Mouse (Mus musculus) forebrain, embryonic 15.5 days (tissue): ENCODE data around the gene Lmx1a. TPM values are rescaled to one million over a fixed set of nuclear protein-coding genes. Genes with fewer than 3 reads are reported as not detected.

ENCODE experiments used
- ATAC-seq: fragments of 200-750 bp; cut with Nextera tagmentation; replicated peaks from 2 replicates; pipeline ENCODE4 v1.8.0; 2017; ENCODE audit warnings: mild to moderate bottlenecking, moderate TSS enrichment, moderate library complexity
- H3K27ac ChIP-seq: fragments of 300-500 bp; sonication (generic); replicated peaks from 2 replicates; pipeline ENCODE4 v1.5.1; 2015; ENCODE audit warnings: mild to moderate bottlenecking, inconsistent platforms
- H3K27me3 ChIP-seq: fragments of 300-500 bp; sonication (generic); 2 replicates; pipeline ENCODE4 v1.6.1; 2015; ENCODE audit warnings: inconsistent platforms
- H3K36me3 ChIP-seq: fragments of 300-500 bp; sonication (generic); 2 replicates; pipeline ENCODE4 v1.6.1; 2015; ENCODE audit warnings: mild to moderate bottlenecking, inconsistent platforms
- H3K4me1 ChIP-seq: fragments of 300-500 bp; sonication (generic); 2 replicates; pipeline ENCODE4 v1.6.1; 2015; ENCODE audit warnings: inconsistent platforms
- H3K4me2 ChIP-seq: fragments of 300-500 bp; sonication (generic); replicated peaks from 2 replicates; pipeline ENCODE4 v1.6.1; 2015; ENCODE audit warnings: mild to moderate bottlenecking, inconsistent platforms
- H3K4me3 ChIP-seq: fragments of 300-500 bp; sonication (generic); 2 replicates; pipeline ENCODE4 v1.5.1; 2015; ENCODE audit warnings: mild to moderate bottlenecking, inconsistent platforms
- H3K9ac ChIP-seq: fragments of 300-500 bp; sonication (generic); replicated peaks from 2 replicates; pipeline ENCODE4 v1.6.1; 2015; ENCODE audit warnings: mild to moderate bottlenecking, inconsistent platforms
- H3K9me3 ChIP-seq: fragments of 300-500 bp; sonication (generic); 2 replicates; pipeline ENCODE4 v1.6.1; 2016; ENCODE audit warnings: inconsistent platforms
- WGBS: fragments of 180-500 bp; shearing (Covaris S2); methylation state at CpG from one replicate; pipeline ENCODE4 v1.1.7; 2015; ENCODE audit warnings: mixed read lengths; 5-methylcytosine and 5-hydroxymethylcytosine counted together
- polyA plus RNA-seq: library from polyadenylated mRNA; unstranded; fragments of >200 nt; fragmentation: Nextera tagmentation; extraction: Ambion mirVana; gene quantifications from 2 replicates; pipeline ENCODE4 v1.2.1, GENCODE M21; 2015

Lmx1a gene
- polyA plus RNA-seq, 1 experiment from 2014 or later = 3.7 TPM

- no peak overlapping the region for H3K9ac ChIP-seq
Observed at GRCm38 (mm10) chr1:167699706-167700105, 10.7 kb downstream of the Lmx1a start.

GRCm38 (mm10) chr1:167700221-167700620 lies 11.2 kb downstream of the Lmx1a start:
- H3K36me3 ChIP-seq = no peaks in the 10 kb centered on the region
- no peak for ATAC-seq
- H3K9me3 ChIP-seq = no peaks in the 10 kb centered on the region
- no peak overlapping the region for H3K9ac ChIP-seq
- peaks cover 49% of the 10 kb centered on the region for H3K27me3 ChIP-seq
- no peaks in the 10 kb centered on the region for H3K4me1 ChIP-seq
- WGBS = 3% methylated on average over 7 of the region's 7 CpGs
- H3K4me3 ChIP-seq = no peak overlapping the region
- H3K27ac ChIP-seq = no peak overlapping the region
- H3K4me2 ChIP-seq = no peak overlapping the region

More at GRCm38 (mm10) chr1:167699706-167700105, 10.7 kb downstream of the Lmx1a start:
- Histone ChIP-seq H3K4me3 (no peak overlapping the region), H3K27ac (no peak overlapping the region), H3K36me3 (no peaks in the 10 kb centered on the region), H3K27me3 (peaks cover 54% of the 10 kb centered on the region), H3K4me1 (no peaks in the 10 kb centered on the region), H3K4me2 (no peak overlapping the region), H3K9me3 (no peaks in the 10 kb centered on the region)
- no peak for ATAC-seq
- WGBS = 18% methylated on average over 6 of the region's 6 CpGs

- no peak for ATAC-seq
- H3K4me3 ChIP-seq = no peak overlapping the region
- no peak overlapping the region for H3K4me2 ChIP-seq
- no peaks in the 10 kb centered on the region for H3K36me3 ChIP-seq
- H3K4me1 ChIP-seq = no peaks in the 10 kb centered on the region
- no peaks in the 10 kb centered on the region for H3K9me3 ChIP-seq
- H3K27ac ChIP-seq = no peak overlapping the region
- H3K27me3 ChIP-seq = peaks cover 3% of the 10 kb centered on the region; the same call in 1 of the 2 replicates
- WGBS = 47% methylated on average over 7 of the region's 7 CpGs
- H3K9ac ChIP-seq = no peak overlapping the region
Observed at GRCm38 (mm10) chr1:167705527-167705926, 16.5 kb downstream of the Lmx1a start.

- no peaks in the 10 kb centered on the region for H3K36me3 ChIP-seq
- no peak for ATAC-seq
- H3K4me2 ChIP-seq = no peak overlapping the region
- no peaks in the 10 kb centered on the region; the same call in 1 of the 2 replicates for H3K27me3 ChIP-seq
- WGBS = 74% methylated on average over 5 of the region's 5 CpGs
- H3K27ac ChIP-seq = no peak overlapping the region
- H3K4me3 ChIP-seq = no peak overlapping the region
- no peaks in the 10 kb centered on the region for H3K4me1 ChIP-seq
- no peak overlapping the region for H3K9ac ChIP-seq
- no peaks in the 10 kb centered on the region for H3K9me3 ChIP-seq
Observed at GRCm38 (mm10) chr1:167708761-167709160, 19.7 kb downstream of the Lmx1a start.

- H3K4me1 ChIP-seq = no peaks in the 10 kb centered on the region
- 50% methylated on average over 6 of the region's 6 CpGs for WGBS
- H3K27me3 ChIP-seq = no peaks in the 10 kb centered on the region
- no peak overlapping the region for H3K4me2 ChIP-seq
- H3K27ac ChIP-seq = no peak overlapping the region
- no peak for ATAC-seq
- H3K4me3 ChIP-seq = no peak overlapping the region
- H3K9me3 ChIP-seq = no peaks in the 10 kb centered on the region
- H3K9ac ChIP-seq = no peak overlapping the region
- H3K36me3 ChIP-seq = no peaks in the 10 kb centered on the region
Observed at GRCm38 (mm10) chr1:167715730-167716341, 26.8 kb downstream of the Lmx1a start.

- Histone ChIP-seq H3K4me1 (no peaks in the 10 kb centered on the region), H3K4me3 (no peak overlapping the region), H3K9ac (no peak overlapping the region), H3K4me2 (no peak overlapping the region), H3K36me3 (no peaks in the 10 kb centered on the region), H3K27ac (no peak overlapping the region), H3K27me3 (no peaks in the 10 kb centered on the region), H3K9me3 (no peaks in the 10 kb centered on the region)
- 22% methylated on average over 6 of the region's 6 CpGs for WGBS
- no peak for ATAC-seq
Observed at GRCm38 (mm10) chr1:167734471-167734870, 45.4 kb downstream of the Lmx1a start.

GRCm38 (mm10) chr1:167736793-167737192 lies 47.8 kb downstream of the Lmx1a start:
- no peak overlapping the region for H3K9ac ChIP-seq
- H3K27me3 ChIP-seq = no peaks in the 10 kb centered on the region
- WGBS = 68% methylated on average over 3 of the region's 3 CpGs
- 0 out of 2 replicates have a peak, but pooled peaks have one; percentile 48 for ATAC-seq
- no peaks in the 10 kb centered on the region for H3K9me3 ChIP-seq
- H3K4me2 ChIP-seq = no peak overlapping the region
- H3K27ac ChIP-seq = no peak overlapping the region
- no peak overlapping the region for H3K4me3 ChIP-seq
- H3K36me3 ChIP-seq = no peaks in the 10 kb centered on the region
- no peaks in the 10 kb centered on the region for H3K4me1 ChIP-seq

GRCm38 (mm10) chr1:167739286-167739685 lies 50.2 kb downstream of the Lmx1a start:
- ATAC-seq = no peak
- Histone ChIP-seq H3K4me2 (no peak overlapping the region), H3K27ac (no peak overlapping the region), H3K36me3 (no peaks in the 10 kb centered on the region), H3K9ac (no peak overlapping the region), H3K27me3 (no peaks in the 10 kb centered on the region), H3K4me3 (no peak overlapping the region), H3K4me1 (no peaks in the 10 kb centered on the region), H3K9me3 (no peaks in the 10 kb centered on the region)
- 85% methylated on average over 7 of the region's 7 CpGs for WGBS

GRCm38 (mm10) chr1:167746676-167747075 lies 57.6 kb downstream of the Lmx1a start:
- WGBS = 44% methylated on average over 6 of the region's 6 CpGs

GRCm38 (mm10) chr1:167752661-167753060 lies 63.6 kb downstream of the Lmx1a start:
- Histone ChIP-seq H3K36me3 (no peaks in the 10 kb centered on the region), H3K4me3 (no peak overlapping the region), H3K9ac (no peak overlapping the region), H3K9me3 (no peaks in the 10 kb centered on the region), H3K4me1 (0 out of 2 replicates have a peak, but pooled peaks cover 15% of the 10 kb centered on the region), H3K27me3 (no peaks in the 10 kb centered on the region), H3K27ac (no peak overlapping the region), H3K4me2 (no peak overlapping the region)
- WGBS = 57% methylated on average over 5 of the region's 5 CpGs
- ATAC-seq = no peak

More at GRCm38 (mm10) chr1:167746676-167747075, 57.6 kb downstream of the Lmx1a start:
- no peaks in the 10 kb centered on the region for H3K4me1 ChIP-seq
- no peak overlapping the region for H3K27ac ChIP-seq
- ATAC-seq = no peak
- H3K27me3 ChIP-seq = no peaks in the 10 kb centered on the region
- no peak overlapping the region for H3K4me3 ChIP-seq
- H3K4me2 ChIP-seq = no peak overlapping the region
- H3K36me3 ChIP-seq = no peaks in the 10 kb centered on the region
- H3K9me3 ChIP-seq = no peaks in the 10 kb centered on the region
- no peak overlapping the region for H3K9ac ChIP-seq

GRCm38 (mm10) chr1:167754085-167754484 lies 65.0 kb downstream of the Lmx1a start:
- Histone ChIP-seq H3K4me2 (no peak overlapping the region), H3K27me3 (no peaks in the 10 kb centered on the region), H3K4me1 (0 out of 2 replicates have a peak, but pooled peaks cover 15% of the 10 kb centered on the region), H3K9ac (no peak overlapping the region), H3K9me3 (no peaks in the 10 kb centered on the region), H3K4me3 (no peak overlapping the region), H3K36me3 (no peaks in the 10 kb centered on the region), H3K27ac (no peak overlapping the region)
- 79% methylated on average over 4 of the region's 4 CpGs for WGBS
- ATAC-seq = no peak

- 17% methylated on average over 14 of the region's 14 CpGs for WGBS
- ATAC-seq = 0 out of 2 replicates have a peak, but pooled peaks have one; percentile 43
- Histone ChIP-seq H3K9ac (no peak overlapping the region), H3K36me3 (no peaks in the 10 kb centered on the region), H3K9me3 (no peaks in the 10 kb centered on the region), H3K27ac (no peak overlapping the region), H3K27me3 (no peaks in the 10 kb centered on the region), H3K4me1 (0 out of 2 replicates have a peak, but pooled peaks cover 15% of the 10 kb centered on the region), H3K4me2 (no peak overlapping the region), H3K4me3 (no peak overlapping the region)
Observed at GRCm38 (mm10) chr1:167754636-167755522, 65.8 kb downstream of the Lmx1a start.
